Mouse (Mus musculus): Measurements from ENCODE around the gene Foxi2.

Foxi2 gene

GRCm38 (mm10) chr7:135410237-135410965, at the start of gene Foxi2:
Gene Foxi2, plus strand, starts transcription at chr7:135410308.
- no peak for DNase-seq (ENCODE audit: low spot score in 2 of 2)

- DNase-seq (ENCODE audit: low spot score in 2 of 2): no peak
These were observed 45.5 kb upstream of the Foxi2 start for GRCm38 (mm10) chr7:135364606-135365005.

GRCm38 (mm10) chr7:135376048-135376447, 34.1 kb upstream of the Foxi2 start:
- no peak for DNase-seq (ENCODE audit: low spot score in 2 of 2)

GRCm38 (mm10) chr7:135376932-135377331, 33.2 kb upstream of the Foxi2 start:
- DNase-seq (ENCODE audit: low spot score in 2 of 2): no peak

- DNase-seq (ENCODE audit: low spot score in 2 of 2): no peak
These were observed 31.8 kb upstream of the Foxi2 start for GRCm38 (mm10) chr7:135378331-135378730.

- DNase-seq (ENCODE audit: low spot score in 2 of 2): no peak
These were observed 21.1 kb upstream of the Foxi2 start for GRCm38 (mm10) chr7:135389039-135389438.

GRCm38 (mm10) chr7:135392949-135393542, 17.1 kb upstream of the Foxi2 start:
- no peak for DNase-seq (ENCODE audit: low spot score in 2 of 2)

GRCm38 (mm10) chr7:135394436-135394835, 15.7 kb upstream of the Foxi2 start:
- no peak for DNase-seq (ENCODE audit: low spot score in 2 of 2)

- DNase-seq (ENCODE audit: low spot score in 2 of 2): no peak
These were observed 14.9 kb upstream of the Foxi2 start for GRCm38 (mm10) chr7:135395242-135395641.

GRCm38 (mm10) chr7:135397096-135397495, 13.0 kb upstream of the Foxi2 start:
- no peak for DNase-seq (ENCODE audit: low spot score in 2 of 2)

GRCm38 (mm10) chr7:135397874-135398273, 12.2 kb upstream of the Foxi2 start:
- DNase-seq (ENCODE audit: low spot score in 2 of 2): no peak

- DNase-seq (ENCODE audit: low spot score in 2 of 2): peak in 1 of 2 experiments; percentile 28
These were observed 6.7 kb upstream of the Foxi2 start for GRCm38 (mm10) chr7:135403416-135403815.

GRCm38 (mm10) chr7:135406761-135407160, 3.3 kb upstream of the Foxi2 start:
- no peak for DNase-seq (ENCODE audit: low spot score in 2 of 2)

GRCm38 (mm10) chr7:135408501-135408900, 1.6 kb upstream of the Foxi2 start:
- no peak for DNase-seq (ENCODE audit: low spot score in 2 of 2)

GRCm38 (mm10) chr7:135412357-135412756, 2.2 kb downstream of the Foxi2 start:
- no peak for DNase-seq (ENCODE audit: low spot score in 2 of 2)

GRCm38 (mm10) chr7:135428840-135429239, 18.7 kb downstream of the Foxi2 start:
- no peak for DNase-seq (ENCODE audit: low spot score in 2 of 2)

GRCm38 (mm10) chr7:135430903-135431302, 20.8 kb downstream of the Foxi2 start:
- no peak for DNase-seq (ENCODE audit: low spot score in 2 of 2)

GRCm38 (mm10) chr7:135443903-135444302, 33.8 kb downstream of the Foxi2 start:
- no peak for DNase-seq (ENCODE audit: low spot score in 2 of 2)

GRCm38 (mm10) chr7:135451340-135451739, 41.2 kb downstream of the Foxi2 start:
- DNase-seq (ENCODE audit: low spot score in 2 of 2): no peak

- no peak for DNase-seq (ENCODE audit: low spot score in 2 of 2)
These were observed 42.3 kb downstream of the Foxi2 start for GRCm38 (mm10) chr7:135452366-135452765.

- DNase-seq (ENCODE audit: low spot score in 2 of 2): no peak
These were observed 43.6 kb downstream of the Foxi2 start for GRCm38 (mm10) chr7:135453690-135454089.

Measured in heart, adult 9 months (tissue).